Mouse (Mus musculus) cerebellum, adult 2 months (tissue): ENCODE measurements around the gene Stox2. TPM values are rescaled to one million over a fixed set of nuclear protein-coding genes. Genes with fewer than 3 reads are reported as not detected.

Source experiments
- DNase-seq, 2 experiments: peaks; one replicate each; pipeline ENCODE4 v3.0.0; 2021
- H3K27ac ChIP-seq: fragments of 200-500 bp; 2 replicates; pipeline ENCODE4 v1.5.1; 2012; ENCODE audit warnings: low read length, control low read depth, inconsistent platforms; ENCODE audit not compliant: insufficient read depth
- H3K27me3 ChIP-seq: fragments of 200-500 bp; 2 replicates; pipeline ENCODE4 v1.6.1; 2012; ENCODE audit warnings: inconsistent platforms, mild to moderate bottlenecking, low read length, moderate library complexity; ENCODE audit not compliant: control insufficient read depth, insufficient read depth
- H3K4me1 ChIP-seq: fragments of 200-500 bp; 2 replicates; pipeline ENCODE4 v1.6.1; 2011; ENCODE audit warnings: low read length; ENCODE audit not compliant: control insufficient read depth, insufficient read depth
- H3K4me3 ChIP-seq: fragments of 200-500 bp; replicated peaks from 2 replicates; pipeline ENCODE3; 2011; ENCODE audit warnings: mild to moderate bottlenecking, low read depth, low read length, control low read depth; ENCODE audit not compliant: insufficient read depth
- CTCF ChIP-seq: fragments of 200-500 bp; IDR thresholded peaks from 2 replicates; pipeline ENCODE4 v1.5.1; 2011; ENCODE audit warnings: low read depth, mild to moderate bottlenecking, control low read depth, low read length, moderate library complexity, borderline replicate concordance; ENCODE audit not compliant: insufficient read depth
- POLR2A ChIP-seq: fragments of 200-500 bp; IDR thresholded peaks from 2 replicates; pipeline ENCODE4 v1.6.1; 2011; ENCODE audit warnings: low read length, control low read depth, borderline replicate concordance; ENCODE audit not compliant: insufficient read depth
- WGBS: fragments of 180-500 bp; shearing (Covaris S2); methylation state at CpG from one replicate; pipeline ENCODE4 v1.1.7; 2018; 5-methylcytosine and 5-hydroxymethylcytosine counted together
- polyA plus RNA-seq: library from polyadenylated mRNA; depleted of rRNA; stranded (reverse); fragments of >200 nt; gene quantifications from 2 replicates; pipeline ENCODE4 v1.2.3, GENCODE M21; 2012

Gene Stox2
- polyA plus RNA-seq, 1 experiment, result 19.3 TPM

- no peak for DNase-seq
- no peaks in the 10 kb centered on the region; the same call in 1 of the 2 replicates for H3K4me1 ChIP-seq
- WGBS, result 7% methylated on average over 18 of the region's 18 CpGs
- H3K27ac ChIP-seq, result no peak overlapping the region
- no peak overlapping the region for H3K4me3 ChIP-seq
- no peaks in the 10 kb centered on the region for H3K27me3 ChIP-seq
- TF ChIP-seq CTCF, result no peak
- TF ChIP-seq POLR2A, result no peak
Measured at GRCm38 (mm10) chr8:47392290-47392689, 53.9 kb downstream of the Stox2 start.

GRCm38 (mm10) chr8:47391844-47392243 is 54.3 kb downstream of the Stox2 start:
- H3K4me3 ChIP-seq, result no peak overlapping the region
- 92% methylated on average over 10 of the region's 10 CpGs for WGBS
- DNase-seq, result no peak

GRCm38 (mm10) chr8:47389430-47389829 is 56.7 kb downstream of the Stox2 start:
- DNase-seq, result no peak
- no peak overlapping the region for H3K4me3 ChIP-seq
- WGBS, result 82% methylated on average over 3 of the region's 3 CpGs
- H3K4me1 ChIP-seq, result no peaks in the 10 kb centered on the region; the same call in 1 of the 2 replicates
- no peaks in the 10 kb centered on the region for H3K27me3 ChIP-seq
- no peak overlapping the region for H3K27ac ChIP-seq
- TF ChIP-seq CTCF, result no peak
- TF ChIP-seq POLR2A, result no peak

More at GRCm38 (mm10) chr8:47391844-47392243, 54.3 kb downstream of the Stox2 start:
- Histone ChIP-seq H3K4me1 (no peaks in the 10 kb centered on the region; the same call in 1 of the 2 replicates), H3K27ac (no peak overlapping the region), H3K27me3 (no peaks in the 10 kb centered on the region)
- TF ChIP-seq CTCF, result no peak
- TF ChIP-seq POLR2A, result no peak

GRCm38 (mm10) chr8:47388171-47388570 is 58.0 kb downstream of the Stox2 start:
- WGBS, result 89% methylated on average over 12 of the region's 12 CpGs
- no peak overlapping the region for H3K4me3 ChIP-seq
- DNase-seq, result no peak

GRCm38 (mm10) chr8:47385810-47386209 is 60.4 kb downstream of the Stox2 start:
- WGBS, result 59% methylated on average over 1 of the region's 1 CpGs
- no peak for TF ChIP-seq POLR2A
- TF ChIP-seq CTCF, result 0 out of 2 replicates have a peak, but pooled peaks have one; percentile 11
- H3K27me3 ChIP-seq, result no peaks in the 10 kb centered on the region
- H3K4me1 ChIP-seq, result no peaks in the 10 kb centered on the region
- no peak overlapping the region for H3K4me3 ChIP-seq
- H3K27ac ChIP-seq, result no peak overlapping the region
- DNase-seq, result no peak

More at GRCm38 (mm10) chr8:47388171-47388570, 58.0 kb downstream of the Stox2 start:
- TF ChIP-seq POLR2A (no peak), CTCF (no peak)
- Histone ChIP-seq H3K27me3 (no peaks in the 10 kb centered on the region), H3K4me1 (no peaks in the 10 kb centered on the region; the same call in 1 of the 2 replicates), H3K27ac (no peak overlapping the region)

- TF ChIP-seq POLR2A, result no peak
- TF ChIP-seq CTCF, result no peak
- no peak overlapping the region for H3K4me3 ChIP-seq
- H3K27me3 ChIP-seq, result no peaks in the 10 kb centered on the region
- DNase-seq, result no peak
- no peak overlapping the region for H3K27ac ChIP-seq
- WGBS, result 48% methylated on average over 5 of the region's 5 CpGs
- no peaks in the 10 kb centered on the region for H3K4me1 ChIP-seq
Measured at GRCm38 (mm10) chr8:47384151-47384550, 62.0 kb downstream of the Stox2 start.

- Histone ChIP-seq H3K4me3 (no peak overlapping the region), H3K4me1 (no peaks in the 10 kb centered on the region), H3K27ac (no peak overlapping the region), H3K27me3 (no peaks in the 10 kb centered on the region)
- DNase-seq, result no peak
- WGBS, result 75% methylated on average over 9 of the region's 9 CpGs
- TF ChIP-seq POLR2A, result no peak
- no peak for TF ChIP-seq CTCF
Measured at GRCm38 (mm10) chr8:47383632-47384031, 62.5 kb downstream of the Stox2 start.

- Histone ChIP-seq H3K27ac (no peak overlapping the region), H3K27me3 (no peaks in the 10 kb centered on the region), H3K4me1 (no peaks in the 10 kb centered on the region), H3K4me3 (no peak overlapping the region)
- WGBS, result 13% methylated on average over 3 of the region's 3 CpGs
- DNase-seq, result peak in 1 of 2 experiments; percentile 25
- TF ChIP-seq CTCF (no peak), POLR2A (no peak)
Measured at GRCm38 (mm10) chr8:47381216-47381615, 64.9 kb downstream of the Stox2 start.
